Mouse (Mus musculus): ENCODE measurements at regions not wholly inside any gene's neighbourhood (a gene's known extent, or its start where the extent isn't known, plus 50 kb on each side); places are given as distances from the start of the nearest gene placed in this dataset.

DNA sequence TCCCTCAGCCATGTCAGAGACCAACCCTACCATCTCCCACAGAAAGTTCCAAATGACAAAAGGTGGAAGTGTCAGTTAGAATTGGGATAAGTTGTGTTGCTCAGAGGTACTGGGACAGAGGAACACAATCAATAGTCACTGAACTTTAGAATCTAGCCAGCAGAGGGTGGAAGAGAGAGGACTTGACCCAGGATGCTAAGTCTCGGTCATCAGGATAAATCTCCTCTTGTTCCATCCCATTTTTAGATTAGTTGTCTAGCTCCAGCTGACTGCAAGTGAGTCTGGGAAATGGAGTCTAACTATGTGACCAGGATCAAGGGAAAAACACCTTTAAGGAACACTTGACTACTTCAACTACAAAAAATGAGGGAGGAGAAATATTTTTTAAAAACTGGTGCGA lies 91.5 kb downstream of the Fam84b start:
- ATAC-seq (ENCODE audit: poor library complexity, severe bottlenecking), result no peak

GRCm38 (mm10) chr15:60760015-60760437 lies 93.6 kb downstream of the Fam84b start:
- ATAC-seq (ENCODE audit: poor library complexity, severe bottlenecking), result peak; percentile 92

DNA sequence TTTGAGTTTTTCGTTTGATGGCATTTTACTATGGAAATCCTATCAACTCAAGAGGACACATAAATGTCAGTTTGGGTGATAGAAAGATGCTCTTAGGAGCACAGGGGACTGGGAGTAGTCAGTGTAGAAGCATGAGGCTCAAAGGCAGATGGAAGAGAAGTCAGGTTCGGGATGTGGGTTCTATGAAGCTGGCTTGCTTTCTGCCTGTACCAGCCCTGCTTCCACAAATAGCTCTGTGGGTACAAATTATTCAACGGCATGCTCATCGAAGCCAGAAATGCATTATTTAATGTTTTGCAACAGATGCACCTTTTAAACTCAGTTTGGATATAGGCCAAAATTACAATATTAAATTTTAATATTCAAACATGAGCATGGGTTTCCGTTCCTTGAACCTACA lies 99.3 kb downstream of the Fam84b start:
- no peak for ATAC-seq (ENCODE audit: poor library complexity, severe bottlenecking)

- no peak for ATAC-seq (ENCODE audit: poor library complexity, severe bottlenecking)
Observed at GRCm38 (mm10) chr15:60739598-60739997, 114.0 kb downstream of the Fam84b start.

GRCm38 (mm10) chr15:60738258-60738657 lies 115.3 kb downstream of the Fam84b start:
- no peak for ATAC-seq (ENCODE audit: poor library complexity, severe bottlenecking)

DNA sequence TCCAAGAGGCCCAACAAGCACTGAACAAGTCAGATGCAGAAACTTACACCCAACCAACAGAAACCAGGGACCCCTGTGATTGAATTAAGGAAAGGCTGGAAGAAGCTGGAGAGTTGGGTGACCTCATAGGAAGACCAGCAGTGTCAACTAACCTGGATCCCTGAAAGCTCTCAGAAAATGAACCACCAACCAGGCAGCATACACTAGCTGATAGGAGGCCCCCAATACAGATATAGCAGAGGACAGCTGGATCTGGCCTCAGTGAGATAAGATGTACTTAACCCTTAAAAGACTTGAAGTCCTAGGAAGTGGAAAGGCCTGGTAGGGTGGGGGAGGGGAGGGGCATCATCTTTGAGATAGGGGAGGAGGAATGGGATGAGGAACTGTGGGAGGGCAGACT lies 121.2 kb downstream of the Fam84b start:
- no peak for ATAC-seq (ENCODE audit: poor library complexity, severe bottlenecking)

- no peak for ATAC-seq (ENCODE audit: poor library complexity, severe bottlenecking)
Observed at GRCm38 (mm10) chr15:60728754-60729153, 124.8 kb downstream of the Fam84b start.

DNA sequence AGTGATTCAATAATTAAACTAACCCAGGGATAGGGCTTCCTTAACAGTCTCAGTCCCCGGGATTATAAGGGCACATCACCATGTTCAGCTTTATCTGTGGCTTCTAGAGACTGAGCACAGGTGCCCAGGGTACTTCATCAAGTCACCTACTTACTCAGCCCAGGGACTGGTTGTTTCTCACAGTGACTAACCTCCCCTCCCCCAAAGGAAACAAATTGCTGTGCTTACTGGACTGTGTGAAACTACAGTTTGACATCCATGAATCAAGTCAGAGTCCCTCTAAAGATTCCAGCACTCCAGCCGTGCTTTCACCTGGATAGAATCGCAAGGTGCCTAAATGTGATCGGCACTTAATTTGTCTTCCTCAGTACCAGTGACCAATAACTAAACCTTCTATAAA lies 125.2 kb downstream of the Fam84b start:
- ATAC-seq (ENCODE audit: poor library complexity, severe bottlenecking), result no peak

- ATAC-seq (ENCODE audit: poor library complexity, severe bottlenecking), result no peak
Observed at GRCm38 (mm10) chr15:60719332-60719731, 134.2 kb downstream of the Fam84b start.

GRCm38 (mm10) chr15:60708678-60709077 lies 144.9 kb downstream of the Fam84b start:
- ATAC-seq (ENCODE audit: poor library complexity, severe bottlenecking), result no peak

- no peak for ATAC-seq (ENCODE audit: poor library complexity, severe bottlenecking)
Observed at GRCm38 (mm10) chr15:60706009-60706408, 147.6 kb downstream of the Fam84b start.

DNA sequence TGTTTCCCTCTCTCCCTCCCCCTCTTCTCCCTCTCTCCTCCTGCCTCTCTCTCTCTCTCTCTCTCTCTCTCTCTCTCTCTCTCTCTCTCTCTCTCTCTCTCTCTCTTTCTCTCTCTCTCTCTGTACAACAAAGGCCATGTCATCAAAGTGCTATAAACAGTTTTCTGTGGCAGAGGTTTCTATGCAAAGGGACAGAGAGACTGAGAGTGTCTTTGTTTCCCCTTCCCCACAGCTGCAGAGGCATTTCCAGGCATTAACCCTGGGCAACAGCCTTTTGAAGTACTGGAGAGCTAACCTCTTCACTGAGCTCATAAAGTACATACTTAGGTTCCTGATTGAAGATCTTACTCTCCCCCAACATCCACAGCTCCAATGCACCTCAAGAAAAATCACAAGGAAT lies 152.3 kb downstream of the Fam84b start:
- no peak for ATAC-seq (ENCODE audit: poor library complexity, severe bottlenecking)

GRCm38 (mm10) chr15:60694746-60695145 lies 158.8 kb downstream of the Fam84b start:
- no peak for ATAC-seq (ENCODE audit: poor library complexity, severe bottlenecking)

DNA sequence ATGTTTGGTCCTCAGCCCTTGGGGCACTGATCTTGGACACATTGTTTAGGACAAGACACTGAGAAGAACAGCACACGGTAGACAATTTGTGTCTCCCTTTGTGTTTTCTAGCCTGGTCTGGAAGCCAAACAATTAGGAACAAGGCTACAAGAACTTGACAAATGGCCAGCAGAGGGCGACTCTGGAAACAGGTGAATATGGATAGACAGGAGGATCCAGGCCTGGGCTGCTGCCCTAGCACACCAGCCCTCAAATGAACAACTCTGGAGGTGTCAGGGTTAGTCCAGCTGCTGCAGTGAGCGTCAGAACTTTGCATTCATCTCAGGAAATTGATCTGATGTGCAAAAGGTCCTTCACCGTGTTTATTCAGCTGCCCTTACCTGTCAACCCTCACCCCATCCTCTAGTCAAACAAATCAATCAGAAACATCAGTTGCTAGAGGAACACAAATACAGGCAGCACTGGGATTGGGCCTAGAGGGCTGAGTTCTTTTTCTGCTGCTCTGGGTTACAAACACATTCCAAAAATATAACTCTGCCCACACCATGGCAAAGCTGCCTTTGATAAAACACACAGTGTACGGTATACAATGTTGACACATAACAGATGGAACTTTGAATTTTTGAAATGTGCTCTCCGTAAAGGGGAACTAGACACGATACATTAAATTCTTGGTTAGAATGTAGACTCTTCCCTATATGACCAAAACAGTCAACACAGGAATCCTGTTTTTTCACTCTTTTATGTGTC lies 159.7 kb downstream of the Fam84b start:
- no peak for ATAC-seq (ENCODE audit: poor library complexity, severe bottlenecking)

- ATAC-seq (ENCODE audit: poor library complexity, severe bottlenecking), result no peak
Observed at GRCm38 (mm10) chr15:60692718-60693597, 160.6 kb downstream of the Fam84b start.

GRCm38 (mm10) chr15:60692149-60692548 lies 161.4 kb downstream of the Fam84b start:
- ATAC-seq (ENCODE audit: poor library complexity, severe bottlenecking), result no peak

DNA sequence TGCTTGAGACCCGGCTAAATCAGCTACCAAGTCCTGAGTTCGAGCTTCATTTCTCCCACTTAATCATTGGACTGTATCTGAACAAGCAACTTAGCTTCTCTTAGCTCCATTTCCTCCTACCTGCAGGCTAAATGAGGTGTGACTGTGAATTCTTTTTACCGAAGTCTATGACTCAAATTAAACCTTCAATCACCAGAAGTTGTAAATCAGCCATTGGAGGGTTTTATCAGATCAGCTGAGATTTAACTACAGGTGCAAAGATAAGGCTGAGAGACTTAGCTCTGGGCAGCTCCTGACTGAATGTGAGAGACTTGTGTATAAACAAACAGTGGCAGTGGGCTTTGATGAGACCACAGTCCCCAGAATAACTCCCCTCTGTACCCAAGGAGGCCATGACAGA lies 176.2 kb downstream of the Fam84b start:
- ATAC-seq (ENCODE audit: poor library complexity, severe bottlenecking), result no peak

GRCm38 (mm10) chr15:60657572-60657971 lies 196.0 kb downstream of the Fam84b start:
- no peak for ATAC-seq (ENCODE audit: poor library complexity, severe bottlenecking)

DNA sequence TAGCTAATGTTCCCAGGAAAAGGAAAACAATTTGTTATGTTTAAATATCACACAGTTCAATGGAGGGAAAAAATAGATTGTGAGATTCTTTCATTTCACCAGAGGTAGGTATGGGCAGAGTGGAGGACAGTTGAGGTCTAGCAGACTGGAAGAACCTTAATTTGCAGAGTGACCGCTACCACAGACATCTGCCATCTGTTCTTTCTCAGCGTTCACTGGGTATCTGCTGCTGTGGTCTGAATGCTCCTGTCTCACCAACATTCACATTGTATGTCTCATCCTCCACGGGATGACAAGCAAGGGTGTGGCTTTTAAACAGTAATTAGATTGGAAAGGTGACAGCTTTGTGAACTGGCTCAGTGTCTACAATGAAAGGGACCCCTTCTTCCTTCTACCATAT lies 198.5 kb downstream of the Fam84b start:
- ATAC-seq (ENCODE audit: poor library complexity, severe bottlenecking), result no peak

DNA sequence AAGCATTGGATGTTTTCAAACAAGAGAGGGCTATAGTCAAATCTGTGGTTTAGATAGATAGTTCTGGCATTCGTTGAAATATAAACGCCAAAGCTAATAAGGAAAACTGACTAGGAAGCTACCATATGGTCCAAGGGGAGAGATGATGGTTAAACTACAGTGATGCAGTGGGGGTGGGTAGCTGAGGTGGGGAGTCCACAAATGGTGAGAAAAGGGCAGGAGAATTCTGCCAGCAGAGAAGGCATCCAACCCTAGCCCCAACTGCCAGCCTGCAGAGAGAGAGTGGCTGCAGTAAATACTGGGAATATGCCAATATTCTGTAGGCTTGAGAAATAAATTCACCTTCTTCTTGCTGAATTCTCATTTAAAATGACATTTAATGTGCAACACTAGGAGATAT lies 204.3 kb downstream of the Fam84b start:
- ATAC-seq (ENCODE audit: poor library complexity, severe bottlenecking), result no peak

DNA sequence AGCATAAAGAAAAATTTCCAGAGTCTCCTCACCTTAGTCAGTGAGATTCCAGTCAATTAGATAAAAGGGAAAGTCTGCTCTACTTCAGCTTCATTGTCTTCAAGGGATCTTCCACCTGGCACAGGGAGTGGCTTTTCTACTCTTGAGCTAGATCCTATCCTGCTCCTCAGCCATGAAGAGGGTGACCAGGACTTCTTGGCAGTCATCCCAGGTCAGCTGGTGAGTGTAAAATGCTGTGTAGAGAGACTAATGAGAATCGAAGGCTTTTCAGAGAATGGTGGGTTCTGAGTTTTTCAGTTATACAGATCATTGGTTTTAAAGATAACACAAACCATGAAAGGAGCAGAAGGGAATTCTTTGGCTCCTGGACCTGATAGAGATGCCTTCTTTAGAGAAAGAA lies 211.8 kb downstream of the Fam84b start:
- ATAC-seq (ENCODE audit: poor library complexity, severe bottlenecking), result no peak

GRCm38 (mm10) chr15:60633457-60633850 lies 220.1 kb downstream of the Fam84b start:
- ATAC-seq (ENCODE audit: poor library complexity, severe bottlenecking), result no peak
